Mouse (Mus musculus): Measurements from ENCODE around the gene Podnl1.

DNA sequence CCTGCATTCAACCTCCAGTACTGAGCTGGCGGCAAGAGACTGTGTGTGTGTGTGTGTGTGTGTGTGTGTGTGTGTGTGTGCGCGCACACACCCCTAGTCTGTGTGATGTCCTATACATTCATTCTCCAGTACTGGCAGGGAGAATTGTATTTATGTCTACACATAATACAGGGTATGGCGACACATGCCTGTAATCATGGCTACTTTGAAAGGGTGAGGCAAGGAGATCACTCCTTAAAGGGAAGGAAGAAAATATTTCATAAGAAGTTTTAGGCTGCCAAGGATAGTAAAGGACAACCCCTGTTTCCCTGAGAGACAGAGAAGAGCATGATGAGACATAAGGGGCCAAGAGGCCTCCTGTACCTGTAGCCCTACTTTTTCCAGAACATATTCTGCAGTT lies 31.8 kb downstream of the Podnl1 start:
- TF ChIP-seq CTCF (IDR thresholded peaks at IDR 0.05; ENCODE audit: low read depth) (no peak), EP300 (IDR thresholded peaks at IDR 0.05; ENCODE audit: low read depth) (no peak)
